Mouse (Mus musculus): ENCODE results near the gene Ryr3. TPM values are rescaled to one million over a fixed set of nuclear protein-coding genes. Genes with fewer than 3 reads are reported as not detected.

Ryr3 gene
- polyA plus RNA-seq, 1 experiment from 2014 or later, result 1.6 TPM

DNA sequence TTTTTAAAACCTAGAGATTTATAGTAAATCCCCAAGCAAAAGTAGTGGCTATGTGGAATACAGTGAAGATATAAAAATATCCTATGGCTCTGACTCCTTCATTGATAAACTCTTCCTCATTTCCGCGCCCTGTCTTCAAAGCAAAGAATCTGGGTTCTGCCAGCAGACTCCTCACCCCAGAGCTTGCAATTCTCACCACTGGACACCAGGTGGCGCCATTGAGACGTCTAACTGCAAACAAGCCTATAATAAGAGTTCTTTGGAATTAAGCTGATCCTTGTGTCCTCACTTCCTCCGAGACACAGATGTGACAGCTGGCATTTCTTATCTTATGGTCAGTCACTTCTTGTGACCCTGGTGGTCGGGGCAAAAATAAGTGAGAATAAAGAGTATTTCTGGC is 442.1 kb downstream of the Ryr3 start:
- no peak overlapping the region for H3K4me2 ChIP-seq (replicated peaks; ENCODE audit: low read depth, low read length)
- H3K9me3 ChIP-seq (ENCODE audit: low read length), result no peaks in the 10 kb centered on the region
- H3K4me1 ChIP-seq (ENCODE audit: insufficient read depth, low read length), result no peaks in the 10 kb centered on the region
- H3K4me3 ChIP-seq (ENCODE audit: low read length), result no peak overlapping the region
- ATAC-seq (ENCODE audit: low FRiP score, low TSS enrichment), result no peak
- H3K27me3 ChIP-seq (ENCODE audit: insufficient read depth, low read length), result no peaks in the 10 kb centered on the region
- H3K27ac ChIP-seq (ENCODE audit: low read length), result no peak overlapping the region
- no peak overlapping the region for H3K9ac ChIP-seq (replicated peaks; ENCODE audit: low read length)
- H3K36me3 ChIP-seq (ENCODE audit: insufficient read depth, low read length), result no peaks in the 10 kb centered on the region
- WGBS, result 31% methylated on average over 6 of the region's 6 CpGs

DNA sequence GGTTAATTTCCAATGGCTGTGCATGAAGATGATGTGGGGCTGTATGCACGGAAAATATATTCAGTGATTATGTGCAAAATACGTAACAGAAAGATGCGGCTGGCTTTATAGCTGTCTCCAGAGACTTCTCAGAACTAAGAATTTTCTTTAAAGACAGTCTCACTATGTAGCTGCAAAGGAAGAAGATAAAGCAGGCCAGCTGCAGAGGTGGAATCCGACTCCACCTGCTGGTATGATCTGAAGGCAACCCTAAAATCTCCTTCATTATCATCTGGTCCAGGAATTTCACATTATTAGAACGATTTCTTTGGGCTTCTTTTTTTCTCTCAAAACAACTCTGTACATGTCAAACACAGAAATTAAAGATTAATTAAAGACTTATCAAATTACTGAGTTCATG is 449.2 kb downstream of the Ryr3 start:
- 72% methylated on average over 5 of the region's 5 CpGs for WGBS

DNA sequence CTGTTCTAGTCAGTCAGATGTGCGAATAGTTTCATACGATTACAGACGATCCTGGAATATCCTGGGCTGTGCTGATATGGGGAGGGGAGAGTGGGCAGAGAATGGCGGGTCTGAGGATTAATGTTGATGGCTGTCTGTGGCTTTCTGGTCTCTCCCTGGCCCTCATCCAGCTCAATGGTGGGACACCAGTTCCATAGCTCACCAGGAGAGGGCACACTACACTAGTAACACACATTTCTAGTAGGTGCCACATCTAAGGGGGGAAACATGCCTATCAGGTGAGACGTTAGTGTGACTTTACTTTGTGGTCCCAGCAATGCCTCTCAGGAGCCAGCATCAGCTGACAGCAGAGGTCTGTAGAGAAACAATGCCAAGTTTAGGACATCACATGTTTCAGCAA is 451.9 kb downstream of the Ryr3 start:
- 63% methylated on average over 5 of the region's 5 CpGs for WGBS
- H3K36me3 ChIP-seq (ENCODE audit: insufficient read depth, low read length), result no peaks in the 10 kb centered on the region
- no peak for ATAC-seq (ENCODE audit: low FRiP score, low TSS enrichment)

More for the DNA sequence above, 449.2 kb downstream of the Ryr3 start:
- H3K4me1 ChIP-seq (ENCODE audit: insufficient read depth, low read length), result no peaks in the 10 kb centered on the region
- H3K9ac ChIP-seq (replicated peaks; ENCODE audit: low read length), result no peak overlapping the region
- H3K27ac ChIP-seq (ENCODE audit: low read length), result no peak overlapping the region
- no peak overlapping the region for H3K4me3 ChIP-seq (ENCODE audit: low read length)
- H3K27me3 ChIP-seq (ENCODE audit: insufficient read depth, low read length), result no peaks in the 10 kb centered on the region
- no peak overlapping the region for H3K4me2 ChIP-seq (replicated peaks; ENCODE audit: low read depth, low read length)
- ATAC-seq (ENCODE audit: low FRiP score, low TSS enrichment), result no peak
- no peaks in the 10 kb centered on the region for H3K9me3 ChIP-seq (ENCODE audit: low read length)
- no peaks in the 10 kb centered on the region for H3K36me3 ChIP-seq (ENCODE audit: insufficient read depth, low read length)

DNA sequence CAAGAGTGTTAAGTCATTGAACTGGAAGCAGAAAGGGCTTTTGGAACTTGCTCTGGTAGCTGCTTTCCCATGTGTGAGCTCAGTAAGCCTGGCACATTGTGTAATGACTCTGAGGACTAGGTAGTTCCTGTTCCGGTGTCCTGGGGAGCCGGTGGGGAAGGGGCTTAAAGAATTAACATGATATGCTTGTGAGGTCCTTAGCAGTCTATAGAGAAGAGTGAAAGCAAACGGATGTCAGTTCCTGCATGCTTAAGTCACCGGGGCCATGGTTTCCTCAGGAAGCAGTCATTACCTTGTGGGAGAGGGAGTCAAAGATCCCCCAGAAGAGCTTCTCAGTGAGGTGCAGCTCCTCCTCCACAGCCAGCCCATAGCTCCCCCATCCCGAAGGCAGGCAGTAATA is 452.6 kb downstream of the Ryr3 start:
- no peak overlapping the region for H3K4me3 ChIP-seq (ENCODE audit: low read length)
- H3K4me2 ChIP-seq (replicated peaks; ENCODE audit: low read depth, low read length), result no peak overlapping the region
- no peak for ATAC-seq (ENCODE audit: low FRiP score, low TSS enrichment)
- no peaks in the 10 kb centered on the region for H3K4me1 ChIP-seq (ENCODE audit: insufficient read depth, low read length)
- H3K27me3 ChIP-seq (ENCODE audit: insufficient read depth, low read length), result no peaks in the 10 kb centered on the region
- H3K9ac ChIP-seq (replicated peaks; ENCODE audit: low read length), result no peak overlapping the region
- 52% methylated on average over 5 of the region's 5 CpGs for WGBS
- H3K9me3 ChIP-seq (ENCODE audit: low read length), result no peaks in the 10 kb centered on the region
- no peak overlapping the region for H3K27ac ChIP-seq (ENCODE audit: low read length)
- no peaks in the 10 kb centered on the region for H3K36me3 ChIP-seq (ENCODE audit: insufficient read depth, low read length)

More for the DNA sequence above, 451.9 kb downstream of the Ryr3 start:
- H3K27me3 ChIP-seq (ENCODE audit: insufficient read depth, low read length), result no peaks in the 10 kb centered on the region
- H3K4me3 ChIP-seq (ENCODE audit: low read length), result no peak overlapping the region
- no peaks in the 10 kb centered on the region for H3K4me1 ChIP-seq (ENCODE audit: insufficient read depth, low read length)
- no peak overlapping the region for H3K4me2 ChIP-seq (replicated peaks; ENCODE audit: low read depth, low read length)
- no peak overlapping the region for H3K27ac ChIP-seq (ENCODE audit: low read length)
- no peaks in the 10 kb centered on the region for H3K9me3 ChIP-seq (ENCODE audit: low read length)
- H3K9ac ChIP-seq (replicated peaks; ENCODE audit: low read length), result no peak overlapping the region

DNA sequence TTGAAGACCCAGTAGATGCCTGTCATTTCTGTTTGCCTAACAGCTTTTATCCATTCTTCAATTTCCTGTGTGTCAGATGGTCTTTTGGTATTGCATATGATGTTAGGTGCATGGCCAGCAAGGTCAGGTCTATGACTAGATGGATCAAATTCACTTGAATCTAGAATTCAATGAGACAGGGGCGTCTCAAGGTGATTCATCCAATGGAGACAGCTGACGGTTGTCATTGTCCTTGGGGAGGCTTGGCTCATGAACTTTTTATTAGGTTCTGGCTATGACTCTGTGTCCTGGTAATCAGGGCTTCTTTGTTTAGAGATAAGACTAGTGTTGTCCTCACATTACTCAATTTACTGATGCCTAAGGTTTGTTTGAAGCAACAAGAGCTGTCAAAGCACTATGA is 454.9 kb downstream of the Ryr3 start:
- Histone ChIP-seq H3K4me3 (ENCODE audit: low read length) (no peak overlapping the region), H3K4me1 (ENCODE audit: insufficient read depth, low read length) (no peaks in the 10 kb centered on the region), H3K27me3 (ENCODE audit: insufficient read depth, low read length) (no peaks in the 10 kb centered on the region), H3K27ac (ENCODE audit: low read length) (no peak overlapping the region), H3K4me2 (replicated peaks; ENCODE audit: low read depth, low read length) (no peak overlapping the region), H3K36me3 (ENCODE audit: insufficient read depth, low read length) (no peaks in the 10 kb centered on the region), H3K9ac (replicated peaks; ENCODE audit: low read length) (no peak overlapping the region), H3K9me3 (ENCODE audit: low read length) (no peaks in the 10 kb centered on the region)
- ATAC-seq (ENCODE audit: low FRiP score, low TSS enrichment), result no peak
- 76% methylated on average over 2 of the region's 2 CpGs for WGBS

DNA sequence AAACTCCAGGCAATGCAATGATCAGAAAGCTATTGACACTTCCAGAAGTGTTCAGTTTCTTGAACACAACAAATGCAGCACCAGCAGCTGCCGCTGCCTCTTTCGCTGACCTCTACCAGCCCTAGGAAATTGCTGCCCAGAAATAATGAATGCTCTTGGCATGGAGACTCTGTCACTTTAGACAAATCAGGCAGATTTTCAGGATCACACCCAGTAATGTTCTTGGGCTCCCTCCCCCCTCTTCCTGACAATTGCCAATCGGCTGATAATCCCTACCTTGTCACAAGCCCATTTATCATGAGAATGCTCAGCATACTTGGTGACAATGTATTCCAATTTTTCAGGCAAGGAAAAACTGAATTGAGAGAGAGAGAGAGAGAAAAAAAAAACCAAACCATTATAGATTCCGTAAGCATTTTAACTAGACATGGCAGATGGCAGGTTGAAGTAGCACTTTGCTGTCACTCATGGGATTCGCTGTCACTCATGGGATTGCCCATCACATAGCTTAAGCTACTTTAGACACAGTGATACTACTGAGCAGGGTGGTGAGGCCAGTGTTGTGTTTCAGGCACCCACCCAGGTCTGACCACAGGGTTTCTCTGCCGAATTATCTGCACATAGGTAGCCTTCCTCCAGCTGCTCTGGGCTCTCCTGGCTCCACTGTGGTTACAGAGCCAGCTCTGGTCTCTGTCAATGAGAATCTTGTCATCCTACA is 455.5 kb downstream of the Ryr3 start:
- WGBS, result 70% methylated on average over 6 of the region's 6 CpGs
- Histone ChIP-seq H3K9me3 (ENCODE audit: low read length) (no peaks in the 10 kb centered on the region), H3K9ac (replicated peaks; ENCODE audit: low read length) (no peak overlapping the region), H3K27ac (ENCODE audit: low read length) (no peak overlapping the region), H3K4me1 (ENCODE audit: insufficient read depth, low read length) (no peaks in the 10 kb centered on the region), H3K36me3 (ENCODE audit: insufficient read depth, low read length) (no peaks in the 10 kb centered on the region), H3K4me2 (replicated peaks; ENCODE audit: low read depth, low read length) (no peak overlapping the region), H3K27me3 (ENCODE audit: insufficient read depth, low read length) (no peaks in the 10 kb centered on the region), H3K4me3 (ENCODE audit: low read length) (no peak overlapping the region)
- no peak for ATAC-seq (ENCODE audit: low FRiP score, low TSS enrichment)

DNA sequence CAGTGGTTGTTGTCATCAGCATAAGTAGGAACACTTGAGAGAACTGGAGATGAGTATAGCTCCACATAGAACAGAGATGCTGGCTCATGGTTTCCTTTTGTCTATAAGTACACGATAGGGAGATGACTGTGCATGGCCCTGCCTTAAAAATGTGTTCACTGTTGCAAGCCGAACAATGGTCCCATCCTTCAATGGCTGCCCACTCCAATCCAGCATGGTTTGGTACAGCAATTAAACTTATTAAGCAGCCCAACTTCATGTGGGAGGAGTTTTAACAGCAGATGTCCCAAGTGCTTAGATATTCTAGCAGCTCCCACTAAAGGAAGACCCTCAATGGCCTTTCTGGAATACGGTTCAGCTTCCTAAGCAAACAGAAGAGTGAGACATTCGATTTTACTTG is 456.2 kb downstream of the Ryr3 start:
- Histone ChIP-seq H3K4me1 (ENCODE audit: insufficient read depth, low read length) (no peaks in the 10 kb centered on the region), H3K27ac (ENCODE audit: low read length) (no peak overlapping the region), H3K27me3 (ENCODE audit: insufficient read depth, low read length) (no peaks in the 10 kb centered on the region), H3K9me3 (ENCODE audit: low read length) (no peaks in the 10 kb centered on the region), H3K4me2 (replicated peaks; ENCODE audit: low read depth, low read length) (no peak overlapping the region), H3K4me3 (ENCODE audit: low read length) (no peak overlapping the region), H3K9ac (replicated peaks; ENCODE audit: low read length) (no peak overlapping the region), H3K36me3 (ENCODE audit: insufficient read depth, low read length) (no peaks in the 10 kb centered on the region)
- 45% methylated on average over 4 of the region's 4 CpGs for WGBS
- ATAC-seq (ENCODE audit: low FRiP score, low TSS enrichment), result no peak

DNA sequence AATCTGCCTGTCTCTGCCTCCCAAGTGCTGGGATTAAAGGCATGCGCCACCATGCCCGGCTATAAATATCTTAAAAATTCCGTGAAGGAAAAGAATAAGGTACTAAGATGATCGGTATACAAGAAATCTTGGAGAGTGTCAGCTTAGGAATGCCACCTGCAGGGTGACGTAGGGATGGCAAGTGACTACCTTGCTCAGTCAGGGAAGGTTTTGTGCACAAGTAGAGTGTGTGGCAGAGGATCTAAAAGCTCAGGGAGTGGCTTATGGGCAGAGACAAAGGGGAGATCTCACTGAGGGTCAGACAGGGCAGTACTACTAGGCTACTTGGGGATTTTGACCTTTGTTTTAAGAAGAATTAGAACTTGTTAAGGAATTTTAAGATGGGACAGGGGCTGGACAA is 457.2 kb downstream of the Ryr3 start:
- no peaks in the 10 kb centered on the region for H3K9me3 ChIP-seq (ENCODE audit: low read length)
- ATAC-seq (ENCODE audit: low FRiP score, low TSS enrichment), result no peak
- H3K27ac ChIP-seq (ENCODE audit: low read length), result no peak overlapping the region
- H3K4me1 ChIP-seq (ENCODE audit: insufficient read depth, low read length), result no peaks in the 10 kb centered on the region
- no peak overlapping the region for H3K9ac ChIP-seq (replicated peaks; ENCODE audit: low read length)
- no peak overlapping the region for H3K4me3 ChIP-seq (ENCODE audit: low read length)
- 74% methylated on average over 5 of the region's 5 CpGs for WGBS
- H3K27me3 ChIP-seq (ENCODE audit: insufficient read depth, low read length), result no peaks in the 10 kb centered on the region
- no peaks in the 10 kb centered on the region for H3K36me3 ChIP-seq (ENCODE audit: insufficient read depth, low read length)
- H3K4me2 ChIP-seq (replicated peaks; ENCODE audit: low read depth, low read length), result no peak overlapping the region

DNA sequence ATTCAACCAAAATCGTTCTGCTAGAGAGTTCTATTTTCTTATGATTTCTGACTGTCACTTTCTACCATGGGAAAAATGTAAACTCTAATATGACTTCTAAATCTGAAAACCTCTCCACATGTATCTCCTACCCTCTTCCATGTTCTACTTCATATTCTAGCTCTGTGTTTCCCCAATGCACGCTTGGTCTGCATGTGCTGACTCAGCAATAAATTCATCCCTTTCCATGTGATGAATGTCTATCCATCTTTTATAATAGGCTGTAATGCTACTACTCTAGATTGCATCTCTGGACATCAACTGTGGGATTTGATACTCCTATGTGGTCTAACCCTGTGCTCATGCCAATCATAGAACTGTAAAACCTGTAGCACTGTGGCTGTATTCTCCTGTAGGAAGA is 458.2 kb downstream of the Ryr3 start:
- no peak for ATAC-seq (ENCODE audit: low FRiP score, low TSS enrichment)

DNA sequence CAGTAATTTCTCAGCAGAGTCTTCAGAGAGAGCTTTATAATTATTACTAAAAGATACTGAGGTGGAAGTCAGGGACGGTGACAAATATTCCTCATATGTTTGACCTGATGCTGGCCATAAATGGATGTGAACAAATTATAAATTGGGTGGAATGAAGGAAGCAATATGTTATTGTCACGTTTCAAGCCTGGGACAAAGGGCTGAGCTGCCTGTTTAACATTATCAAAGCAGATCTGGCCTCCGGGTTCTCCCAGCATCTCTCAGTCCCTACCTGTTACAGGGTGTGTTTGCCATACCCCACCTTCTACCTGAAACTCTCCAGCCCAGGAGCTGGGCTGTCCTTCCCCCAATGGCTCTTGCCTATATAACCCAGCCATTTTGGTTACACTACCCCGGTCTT is 463.6 kb downstream of the Ryr3 start:
- no peaks in the 10 kb centered on the region for H3K36me3 ChIP-seq (ENCODE audit: insufficient read depth, low read length)
- no peak overlapping the region for H3K9ac ChIP-seq (replicated peaks; ENCODE audit: low read length)
- H3K27me3 ChIP-seq (ENCODE audit: insufficient read depth, low read length), result no peaks in the 10 kb centered on the region
- H3K9me3 ChIP-seq (ENCODE audit: low read length), result no peaks in the 10 kb centered on the region
- no peak overlapping the region for H3K27ac ChIP-seq (ENCODE audit: low read length)
- no peak overlapping the region for H3K4me2 ChIP-seq (replicated peaks; ENCODE audit: low read depth, low read length)
- H3K4me1 ChIP-seq (ENCODE audit: insufficient read depth, low read length), result no peaks in the 10 kb centered on the region
- no peak for ATAC-seq (ENCODE audit: low FRiP score, low TSS enrichment)
- WGBS, result 78% methylated on average over 4 of the region's 4 CpGs
- H3K4me3 ChIP-seq (ENCODE audit: low read length), result no peak overlapping the region

More for the DNA sequence above, 458.2 kb downstream of the Ryr3 start:
- no peak overlapping the region for H3K9ac ChIP-seq (replicated peaks; ENCODE audit: low read length)
- H3K27ac ChIP-seq (ENCODE audit: low read length), result no peak overlapping the region
- no peak overlapping the region for H3K4me3 ChIP-seq (ENCODE audit: low read length)
- no peaks in the 10 kb centered on the region for H3K36me3 ChIP-seq (ENCODE audit: insufficient read depth, low read length)
- H3K9me3 ChIP-seq (ENCODE audit: low read length), result no peaks in the 10 kb centered on the region
- H3K4me1 ChIP-seq (ENCODE audit: insufficient read depth, low read length), result no peaks in the 10 kb centered on the region
- WGBS, result 90% methylated on average over 2 of the region's 2 CpGs
- H3K4me2 ChIP-seq (replicated peaks; ENCODE audit: low read depth, low read length), result no peak overlapping the region
- H3K27me3 ChIP-seq (ENCODE audit: insufficient read depth, low read length), result no peaks in the 10 kb centered on the region
